In the genomic region with DNA sequence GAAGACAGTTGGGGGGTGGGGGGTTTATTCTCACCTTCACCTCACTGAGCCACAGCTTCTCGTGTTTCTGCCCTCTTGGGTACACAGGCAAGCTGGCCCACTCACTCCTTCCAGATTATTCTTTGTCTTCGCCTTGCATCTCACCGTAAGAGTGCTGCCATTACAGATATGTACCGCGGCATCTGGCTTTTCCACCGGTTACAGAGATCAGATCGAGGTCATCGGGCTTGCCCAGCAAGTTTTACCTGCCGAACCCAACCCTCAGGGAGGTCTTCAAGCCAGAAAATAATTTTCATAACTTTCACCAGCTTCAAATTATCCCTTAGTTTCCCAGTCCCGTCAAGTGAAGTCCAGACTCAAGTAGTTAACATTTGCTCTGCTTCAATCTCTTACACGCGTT, we compare ENCODE assay signal across 12 mouse cellular contexts.
"Had no signal": no experiment of that assay in that cellular context is flagged by ENCODE, and none has a peak within 500 bp of the region (broad histone marks: within the 10 kb centered on the region; RNA-seq: fewer than 3 reads in every experiment).

No protein-coding gene starts in this region.

- DNase-seq: gastrocnemius, adult 2 months; gastrocnemius, postnatal 10 days; gastrocnemius, postnatal 25 days; heart, adult 2 months; heart, postnatal 10 days; heart, postnatal 4 days; kidney, adult 18-20 months; kidney, adult 8-10 months; kidney, postnatal 10 days; kidney, postnatal 25 days; kidney, postnatal 4 days; liver had no signal
